8 mouse cellular contexts compared by ENCODE assay signal in genomic region chr8:84908421-84909161, GRCm38 (mm10). TPM values are rescaled to one million over a fixed set of nuclear protein-coding genes. Genes with fewer than 3 reads are reported as not detected.
DNase-seq lines count a peak whose midpoint lies in the region; ATAC-seq and TF ChIP-seq lines count a peak whose summit lies in the region.

Gene Dnase2a, plus strand, starts transcription at chr8:84908560.

- peaks cover 21% of the 10 kb centered on the region; the same call in 1 of the 2 replicates for H3K36me3 ChIP-seq in hindbrain, postnatal 0 days (ENCODE audit: insufficient read depth, low read length)
- peaks cover 8% of the 10 kb centered on the region for H3K36me3 ChIP-seq in megakaryocyte, embryonic 14.5 days (replicated peaks; ENCODE audit: low read length)

- H3K4me1 ChIP-seq in hindbrain, postnatal 0 days (ENCODE audit: insufficient read depth, low read length) = 0 out of 2 replicates have a peak, but pooled peaks cover under 1% of the 10 kb centered on the region
- H3K4me1 ChIP-seq in megakaryocyte, embryonic 14.5 days = peaks cover 39% of the 10 kb centered on the region

- peak within 1 kb of the TSS; percentile 51 for H3K9ac ChIP-seq in hindbrain, postnatal 0 days (replicated peaks; ENCODE audit: low read length)

- WGBS in hindbrain, postnatal 0 days = 3% methylated on average over 43 of the region's 45 CpGs

- peak within 1 kb of the TSS; percentile 85 for H3K27ac ChIP-seq in gastrocnemius, adult 2 months
- H3K27ac ChIP-seq in hindbrain, postnatal 0 days = no peak within 1 kb of the TSS

- H3K4me3 ChIP-seq in gastrocnemius, adult 2 months = peak within 1 kb of the TSS; percentile 89
- peak within 1 kb of the TSS; percentile 37 for H3K4me3 ChIP-seq in hindbrain, postnatal 0 days (ENCODE audit: low read length)
- peak within 1 kb of the TSS; percentile 93 for H3K4me3 ChIP-seq in megakaryocyte, embryonic 14.5 days (replicated peaks)

- DNase-seq in WW6 (ENCODE audit: low read depth, low spot score) = peak; percentile 92
- peak; percentile 99 for DNase-seq in gastrocnemius, adult 2 months
- DNase-seq in hindbrain, postnatal 0 days (ENCODE audit: low spot score) = peak; percentile 95
- peak; percentile 53 to 85 for DNase-seq in left cerebral cortex, adult 8-10 months (ENCODE audit: low spot score in 2 of 2)
- DNase-seq in right cerebral cortex, postnatal 10 days (ENCODE audit: low spot score in 2 of 2) = peak; percentile 92 to 94
- peak; percentile 83 for DNase-seq in urinary bladder, postnatal 25 days (ENCODE audit: low spot score)

- no peaks in the 10 kb centered on the region for H3K9me3 ChIP-seq in hindbrain, postnatal 0 days (ENCODE audit: low read length)
- H3K9me3 ChIP-seq in megakaryocyte, embryonic 14.5 days = no peaks in the 10 kb centered on the region

- no peaks in the 10 kb centered on the region for H3K27me3 ChIP-seq in hindbrain, postnatal 0 days (ENCODE audit: insufficient read depth, low read length)
- H3K27me3 ChIP-seq in megakaryocyte, embryonic 14.5 days (replicated peaks) = peaks cover 19% of the 10 kb centered on the region

- H3K4me2 ChIP-seq in hindbrain, postnatal 0 days (ENCODE audit: low read depth, low read length) = peak within 1 kb of the TSS; percentile 66

- peak; percentile 88 for ATAC-seq in common myeloid progenitor, adult 5-6 weeks (replicated peaks; ENCODE audit: low read depth, poor library complexity, severe bottlenecking)
- ATAC-seq in hindbrain, postnatal 0 days = peak; percentile 86

- TF ChIP-seq CTCF in gastrocnemius, adult 2 months (IDR thresholded peaks at IDR 0.05) = no peak
- TF ChIP-seq CTCF in hindbrain, postnatal 0 days (IDR thresholded peaks at IDR 0.05; ENCODE audit: low read depth) = no peak

- intact Hi-C loops in gastrocnemius, adult 2 months (cut with DNase I) = no loop called here

RNA-seq across cellular contexts. Expression of gene Dnase2a, which starts in this region (rescaled TPM):
- total RNA-seq in common myeloid progenitor, adult 5-6 weeks (2017) = 41.0 and 47.0 TPM in 2 replicates
- 1 to 10 TPM; 4.0 to 8.4 TPM for total RNA-seq in gastrocnemius, adult 2 months (2021)
- total RNA-seq in hindbrain, postnatal 0 days (2014; rRNA removed) = 15.0 and 24.5 TPM in 2 replicates
- polyA plus RNA-seq in hindbrain, postnatal 0 days (2015; fragmentation: Nextera tagmentation; extraction: Ambion mirVana) = 8.6 and 8.8 TPM in 2 replicates
- 10 to 100 TPM in 1 of 4 experiments, 1 to 10 TPM in 3; 5.0 to 12.2 (median 7.1) TPM for total RNA-seq in left cerebral cortex, adult 8-10 months (2022)
- polyA plus RNA-seq in megakaryocyte, embryonic 14.5 days (2012; ENCODE audit: insufficient read depth, low replicate concordance) = 3.5 and 13.5 TPM in 2 replicates

Comparison
In these comparisons a context has a peak if more than half of its experiments do, and no peak if none do; other contexts are left out.
1. H3K4me3 ChIP-seq: peak in every context shown above with its lines; median percentile 93 in megakaryocyte, embryonic 14.5 days; 89 in gastrocnemius, adult 2 months; 37 in hindbrain, postnatal 0 days.